Mouse (Mus musculus) common myeloid progenitor, adult 5-6 weeks (primary cell): ENCODE measurements at regions not wholly inside any gene's neighbourhood (a gene's known extent, or its start where the extent isn't known, plus 50 kb on each side); places are given as distances from the start of the nearest gene placed in this dataset.
"Not testable (repeated sequence)": the region's sequence is repeated elsewhere in the genome, so short reads cannot be mapped to it uniquely, and the experiment has no call there.

Experiments
- ATAC-seq: replicated peaks from 2 replicates; pipeline ENCODE4 v1.8.0; 2016; ENCODE audit warnings: low read depth, mild to moderate bottlenecking, moderate TSS enrichment, inconsistent platforms; ENCODE audit not compliant: poor library complexity, severe bottlenecking

DNA sequence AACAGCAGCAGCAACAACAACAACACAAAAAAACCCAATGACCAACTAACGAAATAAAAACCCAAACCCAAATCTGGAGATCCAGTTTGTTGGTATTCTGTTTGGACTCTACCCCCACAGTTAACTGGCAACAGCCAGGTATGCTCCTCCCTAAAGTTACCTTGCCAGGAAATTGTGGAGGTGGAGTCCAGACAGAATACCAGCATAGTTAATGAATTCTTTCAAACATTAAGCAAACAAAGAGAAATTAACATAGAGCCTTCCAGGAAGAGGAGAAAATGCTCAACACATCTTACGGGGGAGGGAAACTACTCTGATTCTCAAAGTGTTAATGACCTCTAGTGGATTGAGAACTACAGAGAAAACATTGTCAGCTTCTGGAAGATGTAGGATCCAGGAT, 148.3 kb upstream of the 1700012A03Rik start:
- no peak for ATAC-seq

DNA sequence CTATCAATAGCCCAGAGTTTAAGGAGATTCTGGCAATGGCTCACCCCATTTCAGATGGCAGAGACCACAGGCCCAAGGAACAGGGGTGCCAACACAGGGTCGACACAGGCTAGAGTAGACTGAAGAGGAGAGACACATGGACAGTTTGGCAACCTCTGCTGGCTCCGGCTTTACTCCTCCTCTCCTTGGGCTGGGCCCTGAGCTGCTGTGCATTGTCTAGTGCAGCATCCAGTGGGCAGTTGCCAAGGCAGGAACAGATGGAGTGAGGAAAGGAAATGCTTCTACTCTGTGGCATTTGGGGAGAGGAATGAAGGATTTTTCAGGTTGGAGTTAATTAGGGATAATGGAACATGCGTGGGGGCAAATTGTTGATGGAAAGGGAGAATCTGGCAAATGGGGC, 151.0 kb upstream of the 1700012A03Rik start:
- no peak for ATAC-seq

DNA sequence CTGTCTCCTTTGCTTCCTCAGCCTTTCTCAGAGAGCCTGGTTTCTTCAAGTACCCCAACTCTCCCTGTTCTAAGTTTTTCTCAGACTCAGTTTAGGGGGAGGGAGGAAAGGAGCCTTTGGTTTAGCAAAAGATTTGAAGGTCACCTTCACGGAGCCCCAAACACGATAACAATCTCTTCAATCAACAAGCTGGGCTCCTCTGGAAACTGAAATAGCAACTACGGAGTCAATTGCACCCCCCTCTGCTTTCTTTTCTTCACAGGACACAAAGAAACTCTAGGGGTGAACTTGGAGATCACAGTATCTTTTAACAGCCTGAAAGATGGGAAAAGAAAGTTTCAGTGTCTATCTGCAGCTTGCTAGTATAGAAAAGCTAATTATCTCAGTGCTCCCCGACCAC, 151.4 kb upstream of the 1700012A03Rik start:
- ATAC-seq: no peak

GRCm38 (mm10) chr6:31897001-31897400, 153.0 kb upstream of the 1700012A03Rik start:
- no peak for ATAC-seq

- ATAC-seq: no peak
These were observed 154.2 kb upstream of the 1700012A03Rik start for GRCm38 (mm10) chr6:31895835-31896234.

- ATAC-seq: no peak
These were observed 163.1 kb upstream of the 1700012A03Rik start for GRCm38 (mm10) chr6:31886931-31887330.

- ATAC-seq: not testable (repeated sequence)
These were observed 164.8 kb upstream of the 1700012A03Rik start for GRCm38 (mm10) chr6:31885196-31885595.

GRCm38 (mm10) chr6:31883726-31884125, 166.3 kb upstream of the 1700012A03Rik start:
- 0 out of 2 replicates have a peak, but pooled peaks have one; percentile 42 for ATAC-seq

DNA sequence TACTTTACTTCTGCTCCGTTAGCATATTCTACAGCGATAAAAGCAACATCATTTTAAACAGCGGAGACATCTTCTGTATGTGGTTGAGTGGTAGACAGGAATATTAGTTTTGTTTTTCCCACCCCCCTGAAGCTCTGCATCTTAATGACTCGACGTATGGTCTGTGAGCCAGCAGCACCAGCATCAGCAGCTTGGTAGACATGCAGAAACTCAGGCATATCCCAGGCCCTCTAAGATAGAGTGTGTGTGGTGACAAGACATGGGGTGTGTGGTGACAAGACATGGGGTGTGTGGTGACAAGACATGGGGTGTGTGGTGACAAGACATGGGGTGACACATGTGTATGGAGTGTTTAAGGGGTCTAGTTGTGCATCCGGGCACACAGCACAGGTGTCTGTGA, 175.4 kb upstream of the 1700012A03Rik start:
- ATAC-seq: no peak

DNA sequence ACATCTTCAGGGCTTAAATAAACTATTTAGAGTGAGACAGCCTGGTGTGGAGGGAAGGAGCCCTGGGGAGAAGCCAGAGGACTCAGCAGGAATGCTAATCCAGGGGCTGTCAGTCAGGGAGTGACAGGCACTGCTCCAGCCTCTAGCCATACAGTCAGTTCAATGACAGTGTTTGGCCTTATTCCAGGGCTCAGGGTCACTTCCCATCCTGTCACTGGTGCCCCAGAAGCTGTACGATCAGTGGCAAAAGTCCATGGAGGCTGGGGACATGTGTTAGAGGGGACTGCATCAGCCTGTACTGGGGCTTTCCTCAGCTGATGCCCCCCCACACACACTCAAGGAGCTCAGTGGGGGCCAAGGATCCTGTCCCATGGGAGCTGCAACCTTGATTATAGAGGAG, 176.1 kb upstream of the 1700012A03Rik start:
- ATAC-seq: no peak

DNA sequence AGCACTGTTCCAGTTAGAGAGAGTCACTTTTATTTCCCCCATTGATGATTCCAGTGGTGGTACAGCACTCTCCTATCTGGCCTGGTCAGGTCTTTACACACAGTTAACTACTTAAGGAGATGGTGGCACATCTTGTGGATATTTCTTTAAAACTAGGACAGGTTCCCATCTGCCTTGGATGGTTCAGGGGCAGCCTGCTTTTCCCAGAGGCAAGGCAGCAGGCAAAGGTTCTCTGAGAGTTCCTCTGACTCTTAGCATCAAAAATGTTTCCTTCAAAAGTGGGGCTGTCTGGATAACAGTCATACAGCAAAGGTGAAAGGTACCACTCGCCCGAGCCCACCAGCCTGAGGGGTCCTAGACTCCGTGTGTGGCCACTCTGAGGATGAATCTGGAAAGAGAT, 178.3 kb upstream of the 1700012A03Rik start:
- ATAC-seq: no peak

DNA sequence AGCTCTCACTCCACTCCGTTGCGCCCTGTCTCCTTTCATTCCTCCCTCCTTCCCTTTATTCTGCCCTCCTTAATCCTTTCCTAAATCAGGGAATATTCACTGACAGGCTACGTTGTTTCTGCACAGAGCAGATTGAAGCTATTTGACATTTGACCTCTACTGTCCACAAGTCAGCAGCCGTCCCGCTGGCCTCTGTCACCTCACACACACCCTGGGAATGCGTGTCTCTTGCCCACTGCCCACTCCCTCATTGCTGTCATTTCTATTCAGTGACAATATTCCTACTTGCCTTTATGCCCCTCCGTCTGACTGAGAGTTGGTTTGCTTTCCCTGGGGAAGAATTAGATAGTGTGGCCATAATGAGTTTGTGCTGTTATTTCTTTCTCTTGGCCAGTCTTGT, 188.1 kb upstream of the 1700012A03Rik start:
- no peak for ATAC-seq

- ATAC-seq: no peak
These were observed 190.4 kb upstream of the 1700012A03Rik start for GRCm38 (mm10) chr6:31859621-31860020.

GRCm38 (mm10) chr6:31854261-31854660, 195.8 kb upstream of the 1700012A03Rik start:
- no peak for ATAC-seq

- no peak for ATAC-seq
These were observed 203.7 kb upstream of the 1700012A03Rik start for GRCm38 (mm10) chr6:31846319-31846718.

- no peak for ATAC-seq
These were observed 204.4 kb upstream of the 1700012A03Rik start for GRCm38 (mm10) chr6:31845671-31846070.

DNA sequence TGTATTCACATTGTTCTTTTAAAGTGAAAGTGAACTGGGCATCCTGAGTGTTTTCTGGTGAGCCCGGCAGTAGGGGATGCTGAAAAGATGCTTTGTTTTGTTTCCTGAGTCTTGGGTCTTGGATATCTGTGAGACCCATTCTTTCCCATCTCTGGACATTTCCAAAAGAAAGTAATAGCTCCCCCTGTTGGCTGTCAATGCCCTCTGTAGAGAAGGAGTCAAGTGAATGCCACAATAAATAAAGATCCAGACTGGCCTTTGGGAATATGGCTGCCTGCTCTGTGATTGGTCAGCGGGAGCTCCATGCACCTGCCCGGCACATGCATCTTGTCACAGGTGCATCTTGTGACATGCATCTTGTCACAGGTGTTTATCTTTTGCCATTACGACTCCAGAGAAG, 209.4 kb upstream of the 1700012A03Rik start:
- ATAC-seq: no peak

- 0 out of 2 replicates have a peak, but pooled peaks have one; percentile 36 for ATAC-seq
These were observed 211.5 kb upstream of the 1700012A03Rik start for GRCm38 (mm10) chr6:31838588-31838987.

DNA sequence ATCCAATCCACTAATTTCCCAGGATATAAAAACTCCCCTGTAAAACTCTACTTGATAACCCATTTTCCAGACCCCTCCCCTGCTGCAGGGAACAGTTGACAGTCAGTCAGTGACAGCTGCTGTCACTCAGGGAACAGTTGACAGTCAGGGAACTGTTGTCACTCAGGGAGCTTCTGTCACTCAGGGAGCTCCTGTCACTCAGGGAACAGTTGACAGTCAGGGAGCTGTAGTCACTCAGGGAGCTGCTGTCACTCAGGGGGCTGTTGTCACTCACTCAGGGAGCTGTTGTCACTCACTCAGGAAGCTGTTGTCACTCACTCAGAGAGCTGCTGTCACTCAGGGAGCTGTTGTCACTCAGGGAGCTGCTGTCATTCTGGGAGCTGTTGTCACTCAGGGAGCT, 214.3 kb upstream of the 1700012A03Rik start:
- ATAC-seq: no peak

DNA sequence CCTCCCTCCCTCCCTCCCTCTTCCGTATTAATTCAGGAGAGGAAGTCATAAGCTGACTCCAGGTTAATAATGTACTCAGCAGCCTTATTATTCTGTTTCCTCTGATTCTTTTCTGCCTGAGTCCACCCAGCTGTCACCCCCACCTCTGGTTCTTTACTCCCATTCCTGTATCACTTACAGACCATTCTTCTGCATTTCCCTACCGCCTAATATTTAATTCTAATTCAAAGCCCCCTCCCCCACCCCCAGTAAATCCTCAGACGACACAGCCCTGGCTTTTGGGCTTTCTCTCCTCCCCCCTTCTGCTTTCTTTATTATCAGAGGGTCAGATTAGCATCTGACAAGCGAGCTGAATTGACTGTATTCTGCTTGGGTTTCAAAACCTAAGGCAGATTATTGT, 215.5 kb upstream of the 1700012A03Rik start:
- ATAC-seq: no peak

DNA sequence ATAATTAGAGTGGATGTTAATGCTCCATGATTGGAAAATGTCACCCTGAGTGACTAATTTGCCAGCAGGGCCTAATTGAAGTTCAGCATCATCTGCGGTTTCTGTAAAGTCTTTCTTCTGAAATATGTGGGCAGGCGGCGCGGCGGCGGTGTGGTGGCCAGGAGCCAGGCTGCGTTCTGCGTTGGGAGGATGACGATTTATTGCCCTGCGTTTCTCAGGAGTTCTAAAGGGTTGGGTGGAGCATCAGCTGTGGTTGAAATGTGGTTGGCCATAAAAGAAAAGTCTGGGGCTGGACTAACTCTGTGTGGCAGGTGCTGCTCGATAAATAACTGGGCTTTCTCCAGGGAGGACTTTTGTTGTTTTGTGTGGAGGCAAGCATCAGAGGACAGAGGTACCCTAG, 219.4 kb upstream of the 1700012A03Rik start:
- ATAC-seq: no peak

GRCm38 (mm10) chr6:31823616-31824015, 226.4 kb upstream of the 1700012A03Rik start:
- no peak for ATAC-seq
